Mouse (Mus musculus): ENCODE data around the gene Ip6k3. TPM values are rescaled to one million over a fixed set of nuclear protein-coding genes. Genes with fewer than 3 reads are reported as not detected.

The Ip6k3 gene
- total and polyA plus RNA-seq, 2 experiments from 2014 or later: 0.06 TPM; not detected in 1

DNA sequence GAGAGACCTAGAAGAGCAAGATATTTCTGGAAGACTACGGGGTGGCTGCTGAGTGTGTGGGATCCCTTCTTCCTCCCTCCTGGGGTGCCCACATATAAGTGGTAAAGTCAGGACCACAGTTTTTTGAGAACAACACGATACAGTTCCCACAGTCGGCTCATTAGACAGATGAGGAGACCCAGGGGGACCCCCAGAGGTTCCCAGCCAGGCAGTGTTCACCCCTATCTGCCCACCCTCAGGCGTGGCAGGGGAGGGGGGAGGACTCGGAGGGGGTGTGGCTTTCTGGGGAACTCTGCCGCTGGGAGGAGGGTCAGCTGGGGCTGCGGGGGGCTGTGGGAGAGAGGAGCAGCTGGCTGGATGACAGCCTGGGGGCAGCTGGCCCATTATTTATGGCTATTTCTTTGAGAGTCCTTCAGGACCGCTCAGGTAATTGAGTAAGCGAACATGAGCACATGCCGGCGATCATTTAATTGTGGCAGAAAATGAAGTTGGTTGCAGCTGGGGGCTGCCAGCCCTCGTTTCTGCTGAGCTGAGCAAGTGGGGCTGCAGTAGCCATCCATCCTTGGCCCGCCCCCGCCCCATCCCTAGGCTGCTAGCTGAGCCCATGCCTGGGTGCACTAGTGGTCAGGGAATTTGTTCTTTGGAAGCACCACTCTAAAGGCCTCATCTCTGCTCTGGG lies 7.7 kb upstream of the Ip6k3 start:
- no peak for ATAC-seq
- DNase-seq: no peak
- H3K4me1 ChIP-seq (ENCODE audit: insufficient read depth): no peaks in the 10 kb centered on the region
- no peak overlapping the region for H3K4me3 ChIP-seq (ENCODE audit: low read depth, low read length)
- no peak overlapping the region for H3K4me2 ChIP-seq (ENCODE audit: low read depth)
- no peak for TF ChIP-seq CTCF (IDR thresholded peaks at IDR 0.05; ENCODE audit: low read depth)
- no peak overlapping the region for H3K9ac ChIP-seq
- H3K27me3 ChIP-seq (ENCODE audit: insufficient read depth, low read length): no peaks in the 10 kb centered on the region
- H3K27ac ChIP-seq (ENCODE audit: low read depth, low read length): no peak overlapping the region
- no peaks in the 10 kb centered on the region for H3K9me3 ChIP-seq (ENCODE audit: low read length)
- H3K36me3 ChIP-seq (ENCODE audit: insufficient read depth): no peaks in the 10 kb centered on the region
- 18% methylated on average over 14 of the region's 14 CpGs for WGBS

DNA sequence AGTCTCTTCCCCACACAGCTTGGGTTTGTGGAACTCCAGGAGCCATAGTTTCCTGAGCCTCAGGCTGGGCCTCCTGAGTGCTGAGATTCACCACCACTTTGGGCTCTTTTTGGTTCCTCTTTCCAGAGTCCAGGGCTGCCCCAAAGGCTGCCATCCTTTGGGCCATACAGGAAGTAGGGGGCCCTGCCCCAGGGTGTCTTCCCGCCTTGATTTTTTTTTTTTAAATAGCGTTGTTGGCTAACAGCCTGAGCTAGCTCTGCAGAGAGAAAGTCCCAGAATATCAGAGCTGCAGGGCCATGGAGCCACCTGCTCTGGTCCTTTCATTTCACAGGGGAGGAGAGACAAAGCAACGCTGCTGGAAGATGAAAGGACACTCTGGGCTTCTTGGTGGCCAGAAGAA lies 6.1 kb upstream of the Ip6k3 start:
- DNase-seq (no peak), ATAC-seq (no peak)
- no peaks in the 10 kb centered on the region for H3K36me3 ChIP-seq (ENCODE audit: insufficient read depth)
- no peak overlapping the region for H3K9ac ChIP-seq
- TF ChIP-seq CTCF (IDR thresholded peaks at IDR 0.05; ENCODE audit: low read depth): no peak
- WGBS: 58% methylated on average over 3 of the region's 3 CpGs
- H3K4me3 ChIP-seq (ENCODE audit: low read depth, low read length): no peak overlapping the region
- no peaks in the 10 kb centered on the region for H3K9me3 ChIP-seq (ENCODE audit: low read length)
- H3K27ac ChIP-seq (ENCODE audit: low read depth, low read length): no peak overlapping the region
- no peaks in the 10 kb centered on the region for H3K27me3 ChIP-seq (ENCODE audit: insufficient read depth, low read length)
- H3K4me1 ChIP-seq (ENCODE audit: insufficient read depth): no peaks in the 10 kb centered on the region
- no peak overlapping the region for H3K4me2 ChIP-seq (ENCODE audit: low read depth)

DNA sequence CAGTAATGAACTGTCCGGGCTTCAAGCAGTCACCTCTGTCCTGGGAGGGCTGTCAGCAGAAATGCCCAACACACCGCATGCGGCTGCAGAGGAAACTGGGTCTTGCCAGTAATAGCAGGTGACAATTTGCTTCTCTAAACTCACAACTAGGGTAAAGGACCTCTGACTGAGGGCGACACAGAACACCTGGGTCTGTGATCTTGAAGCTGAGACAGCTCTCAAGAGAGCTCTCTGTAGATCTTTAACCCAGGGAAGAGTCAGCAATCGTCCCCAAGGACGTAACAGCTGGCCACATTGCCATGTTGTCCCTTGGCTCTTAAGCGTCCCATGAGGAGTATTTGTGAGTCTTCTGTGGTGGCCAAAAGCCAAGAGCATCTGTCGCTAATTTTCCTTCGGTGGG lies 4.9 kb upstream of the Ip6k3 start:
- Histone ChIP-seq H3K4me3 (ENCODE audit: low read depth, low read length) (no peak overlapping the region), H3K4me1 (ENCODE audit: insufficient read depth) (no peaks in the 10 kb centered on the region), H3K27ac (ENCODE audit: low read depth, low read length) (no peak overlapping the region), H3K27me3 (ENCODE audit: insufficient read depth, low read length) (no peaks in the 10 kb centered on the region), H3K9ac (no peak overlapping the region), H3K9me3 (ENCODE audit: low read length) (no peaks in the 10 kb centered on the region), H3K36me3 (ENCODE audit: insufficient read depth) (no peaks in the 10 kb centered on the region), H3K4me2 (ENCODE audit: low read depth) (no peak overlapping the region)
- ATAC-seq (no peak), DNase-seq (no peak)
- no peak for TF ChIP-seq CTCF (IDR thresholded peaks at IDR 0.05; ENCODE audit: low read depth)
- 80% methylated on average over 9 of the region's 9 CpGs for WGBS

DNA sequence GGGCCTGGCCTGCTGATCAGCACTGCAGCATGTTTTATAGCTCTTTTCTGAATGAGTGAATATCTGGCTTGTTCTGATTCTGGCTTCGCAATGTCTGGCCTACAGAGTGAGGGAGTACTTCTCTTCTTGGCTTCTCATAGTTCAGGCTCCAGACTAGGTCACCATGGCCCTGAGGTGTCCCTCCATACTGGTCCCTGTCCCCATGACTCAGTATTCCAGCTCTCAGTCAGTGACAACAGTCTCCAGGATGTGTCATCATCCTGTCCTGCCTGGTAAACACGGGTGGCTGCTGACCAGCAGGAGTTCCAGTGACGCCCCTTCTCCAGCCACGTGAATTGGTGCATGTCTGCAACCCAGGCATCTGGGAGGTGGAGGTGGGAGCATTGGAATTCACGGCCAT lies 3.5 kb upstream of the Ip6k3 start:
- TF ChIP-seq CTCF (IDR thresholded peaks at IDR 0.05; ENCODE audit: low read depth): no peak
- H3K9ac ChIP-seq: no peak overlapping the region
- no peak for DNase-seq
- no peak for ATAC-seq
- WGBS: 81% methylated on average over 5 of the region's 5 CpGs
- no peaks in the 10 kb centered on the region for H3K27me3 ChIP-seq (ENCODE audit: insufficient read depth, low read length)
- no peaks in the 10 kb centered on the region for H3K4me1 ChIP-seq (ENCODE audit: insufficient read depth)
- no peaks in the 10 kb centered on the region for H3K36me3 ChIP-seq (ENCODE audit: insufficient read depth)
- no peaks in the 10 kb centered on the region for H3K9me3 ChIP-seq (ENCODE audit: low read length)
- H3K4me3 ChIP-seq (ENCODE audit: low read depth, low read length): no peak overlapping the region
- H3K4me2 ChIP-seq (ENCODE audit: low read depth): no peak overlapping the region
- H3K27ac ChIP-seq (ENCODE audit: low read depth, low read length): no peak overlapping the region

DNA sequence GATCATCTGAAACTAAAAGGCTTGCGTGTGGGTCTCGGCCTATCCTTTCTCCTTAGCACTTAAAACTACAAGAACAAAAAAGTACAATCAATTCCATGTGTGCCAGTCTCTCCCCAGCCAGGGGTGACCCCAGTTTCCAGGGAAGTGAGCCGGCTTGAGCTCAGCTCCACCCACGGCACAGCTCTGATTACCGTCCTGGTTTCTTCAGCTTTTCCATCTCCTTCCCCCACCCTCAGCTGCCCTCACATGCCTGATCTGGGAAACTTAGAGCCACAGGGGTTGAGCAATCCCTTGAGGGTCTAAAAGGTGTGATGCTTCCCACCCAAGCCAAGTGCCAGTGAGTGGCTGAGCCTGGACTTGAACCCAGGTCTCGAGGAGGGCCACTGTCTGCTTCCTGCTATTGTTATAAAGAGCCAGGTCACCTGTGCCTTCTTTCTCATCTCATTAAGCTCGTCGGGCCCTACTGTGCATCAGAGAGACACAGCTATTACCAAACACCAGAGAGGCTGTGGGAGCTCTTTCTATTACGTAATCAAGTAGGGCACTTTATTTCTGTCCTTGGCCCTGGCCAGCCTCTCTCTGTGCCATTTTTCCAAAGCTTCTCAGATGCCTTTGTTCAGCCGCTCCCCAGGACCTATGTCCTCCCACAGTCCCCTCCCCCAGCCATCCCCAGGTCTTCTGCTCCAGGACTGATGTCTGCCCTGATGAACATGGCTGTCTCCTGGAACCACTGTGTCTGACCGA lies 2.5 kb upstream of the Ip6k3 start:
- H3K9me3 ChIP-seq (ENCODE audit: low read length): no peaks in the 10 kb centered on the region
- no peak overlapping the region for H3K9ac ChIP-seq
- no peaks in the 10 kb centered on the region for H3K27me3 ChIP-seq (ENCODE audit: insufficient read depth, low read length)
- H3K4me3 ChIP-seq (ENCODE audit: low read depth, low read length): no peak overlapping the region
- TF ChIP-seq CTCF (IDR thresholded peaks at IDR 0.05; ENCODE audit: low read depth): no peak
- H3K4me2 ChIP-seq (ENCODE audit: low read depth): no peak overlapping the region
- DNase-seq: no peak
- 79% methylated on average over 11 of the region's 11 CpGs for WGBS
- no peaks in the 10 kb centered on the region for H3K36me3 ChIP-seq (ENCODE audit: insufficient read depth)
- H3K4me1 ChIP-seq (ENCODE audit: insufficient read depth): no peaks in the 10 kb centered on the region
- ATAC-seq: no peak
- H3K27ac ChIP-seq (ENCODE audit: low read depth, low read length): no peak overlapping the region

DNA sequence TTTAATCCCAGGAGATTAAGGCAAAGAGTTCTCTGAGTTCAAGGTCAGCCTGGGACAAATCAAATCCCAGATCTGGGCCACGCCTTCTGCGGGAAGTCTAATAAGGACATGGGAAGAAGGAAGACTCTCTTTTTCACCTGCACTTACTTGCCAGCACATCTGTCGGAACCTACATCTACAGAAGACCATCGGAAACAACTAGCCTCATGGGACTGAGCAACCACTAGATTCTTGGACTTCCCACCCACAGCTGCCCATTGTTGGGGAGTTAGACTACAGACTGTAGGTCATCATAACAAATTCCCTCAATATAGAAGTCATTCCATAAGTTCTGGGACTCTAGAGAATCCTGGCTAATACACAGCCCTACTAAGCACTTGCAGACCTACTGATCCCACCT lies 974 bp upstream of the Ip6k3 start:
- no peak for TF ChIP-seq CTCF (IDR thresholded peaks at IDR 0.05; ENCODE audit: low read depth)
- H3K27me3 ChIP-seq (ENCODE audit: insufficient read depth, low read length): no peaks in the 10 kb centered on the region
- no peak overlapping the region for H3K4me3 ChIP-seq (ENCODE audit: low read depth, low read length)
- H3K9me3 ChIP-seq (ENCODE audit: low read length): no peaks in the 10 kb centered on the region
- no peak for DNase-seq
- no peaks in the 10 kb centered on the region for H3K4me1 ChIP-seq (ENCODE audit: insufficient read depth)
- no peak overlapping the region for H3K9ac ChIP-seq
- WGBS: 98% methylated on average over 4 of the region's 4 CpGs
- no peak overlapping the region for H3K27ac ChIP-seq (ENCODE audit: low read depth, low read length)
- no peak for ATAC-seq
- H3K36me3 ChIP-seq (ENCODE audit: insufficient read depth): no peaks in the 10 kb centered on the region
- no peak overlapping the region for H3K4me2 ChIP-seq (ENCODE audit: low read depth)

DNA sequence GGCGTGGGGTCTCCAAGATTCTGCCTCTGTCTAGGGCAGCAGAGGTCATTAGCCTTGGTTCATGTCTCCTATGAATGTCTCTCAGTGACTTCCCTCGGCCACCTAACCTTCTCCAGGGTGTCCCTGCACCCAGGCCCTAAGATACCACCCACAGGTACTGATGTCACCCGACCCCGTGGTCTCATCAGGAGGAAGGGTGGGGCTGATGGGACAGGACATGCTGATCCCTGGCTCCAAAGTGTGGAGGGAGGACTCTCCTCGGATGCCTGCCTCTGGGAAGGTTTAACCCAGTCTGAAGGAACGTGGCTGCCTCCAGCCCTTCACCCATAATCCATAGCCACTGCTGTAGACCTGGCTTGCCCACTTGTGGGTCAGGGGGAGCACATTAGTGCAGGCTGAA lies 694 bp downstream of the Ip6k3 start:
- H3K9me3 ChIP-seq (ENCODE audit: low read length): no peaks in the 10 kb centered on the region
- H3K9ac ChIP-seq: no peak overlapping the region
- H3K36me3 ChIP-seq (ENCODE audit: insufficient read depth): no peaks in the 10 kb centered on the region
- no peak overlapping the region for H3K27ac ChIP-seq (ENCODE audit: low read depth, low read length)
- no peak for DNase-seq
- WGBS: 72% methylated on average over 6 of the region's 6 CpGs
- H3K4me1 ChIP-seq (ENCODE audit: insufficient read depth): no peaks in the 10 kb centered on the region
- no peak overlapping the region for H3K4me2 ChIP-seq (ENCODE audit: low read depth)
- TF ChIP-seq CTCF (IDR thresholded peaks at IDR 0.05; ENCODE audit: low read depth): no peak
- H3K4me3 ChIP-seq (ENCODE audit: low read depth, low read length): no peak overlapping the region
- no peaks in the 10 kb centered on the region for H3K27me3 ChIP-seq (ENCODE audit: insufficient read depth, low read length)
- no peak for ATAC-seq
